Mouse (Mus musculus): ENCODE data around the gene Gapdh. TPM values are rescaled to one million over a fixed set of nuclear protein-coding genes. Genes with fewer than 3 reads are reported as not detected.

Gene Gapdh
- over 10,000 TPM; 11,297 to 11,631 TPM for total RNA-seq (2021)
- long read RNA-seq, experiment 1, transcript Gapdh-213 (1 exons, 3,289 nt), result major isoform, 41 of 113 reads
- long read RNA-seq, experiment 1, transcript Gapdh-203 (7 exons, 1,420 nt), result minor isoform, 18 of 113 reads
- long read RNA-seq, experiment 1, partial matches to known transcripts, result 14 of 113 reads
- long read RNA-seq, experiment 1, other reads (novel, unspliced or antisense), result 37 of 113 reads
- long read RNA-seq, experiment 2, transcript Gapdh-213 (1 exons, 3,289 nt), result minor isoform, 16 of 80 reads
- long read RNA-seq, experiment 2, transcript Gapdh-203 (7 exons, 1,420 nt), result major isoform, 17 of 80 reads
- long read RNA-seq, experiment 2, partial matches to known transcripts, result 10 of 80 reads
- long read RNA-seq, experiment 2, other reads (novel, unspliced or antisense), result 36 of 80 reads

DNA sequence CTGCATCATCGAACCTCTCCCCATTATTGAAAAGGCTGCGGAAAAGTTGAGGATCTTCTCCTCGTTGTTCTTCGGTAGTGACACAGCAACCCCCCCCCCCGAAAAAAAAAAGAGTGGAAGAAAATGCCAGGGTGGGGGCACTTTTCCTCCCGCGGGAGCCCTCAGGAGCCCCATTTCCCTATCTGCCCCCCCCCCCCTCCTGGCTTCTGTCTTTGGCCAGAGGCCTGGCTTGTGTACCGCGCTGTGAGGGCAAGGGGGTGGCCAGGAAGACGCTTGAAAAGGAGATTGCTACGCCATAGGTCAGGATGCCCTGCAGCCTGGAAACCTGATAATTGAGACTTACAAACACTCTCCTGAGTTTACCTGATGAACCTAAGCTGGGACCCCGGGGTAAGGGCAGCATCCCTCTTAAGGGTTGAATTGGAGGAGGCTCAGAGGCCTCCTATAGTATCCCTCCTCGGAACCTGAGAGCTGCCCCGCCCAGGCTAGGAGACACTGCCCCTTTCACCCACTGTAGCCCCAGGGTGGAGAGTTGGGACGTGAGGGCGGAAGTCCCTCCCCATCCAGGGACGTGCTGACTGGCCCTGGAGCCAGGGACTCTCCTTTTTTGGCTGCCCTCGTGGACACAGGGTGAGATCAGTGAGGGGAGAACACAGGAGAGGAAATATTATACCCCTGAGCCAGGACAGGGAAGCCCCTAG is at the start of gene Gapdh:
Gapdh (minus strand) TSS at position 417 of the 701 bp plus-strand sequence.
- DNase-seq, result peak; percentile 94

DNA sequence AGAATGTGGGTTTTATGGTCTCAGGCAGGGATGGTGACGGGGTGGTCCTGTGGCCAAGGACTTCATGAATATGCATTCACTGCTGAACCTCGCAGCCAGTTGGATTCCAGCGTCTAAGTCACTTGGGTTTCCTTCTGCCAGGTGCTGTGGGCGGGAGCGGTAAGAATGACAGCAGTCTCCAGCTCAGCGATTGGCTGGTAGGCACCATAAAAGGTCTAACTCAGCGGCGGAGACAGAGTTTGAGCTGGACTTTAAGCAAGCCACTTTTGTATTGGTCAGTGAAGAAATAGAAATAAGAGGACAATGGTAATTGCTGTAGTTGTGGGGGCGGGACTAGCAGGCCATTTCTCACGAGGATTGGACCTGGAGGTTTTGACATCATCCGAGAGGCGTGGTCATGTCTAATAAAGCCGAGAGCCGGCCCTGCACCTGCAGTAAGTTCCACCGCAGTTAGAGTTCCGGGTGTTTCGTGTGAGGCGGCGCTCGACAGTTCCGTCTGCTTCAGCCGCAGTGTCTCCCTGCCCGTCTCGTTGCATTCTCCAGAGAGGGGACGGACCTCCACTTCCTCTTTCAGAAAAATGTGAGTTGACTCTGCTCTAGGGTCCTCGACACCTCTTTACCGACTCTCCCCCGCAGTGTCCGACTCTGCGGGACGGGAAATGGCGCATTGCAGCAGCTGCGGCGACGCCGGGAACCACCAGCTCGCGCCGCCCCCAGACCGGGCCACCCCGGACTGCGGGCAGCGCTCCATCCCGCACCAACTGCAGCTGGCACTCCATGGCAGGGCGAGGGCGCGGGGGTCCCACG is 49.1 kb upstream of the Gapdh start, which contains the start of gene Vamp1:
Vamp1 (plus strand) TSS at position 404 of the 807 bp plus-strand sequence.
- peak; percentile 90 for DNase-seq

DNA sequence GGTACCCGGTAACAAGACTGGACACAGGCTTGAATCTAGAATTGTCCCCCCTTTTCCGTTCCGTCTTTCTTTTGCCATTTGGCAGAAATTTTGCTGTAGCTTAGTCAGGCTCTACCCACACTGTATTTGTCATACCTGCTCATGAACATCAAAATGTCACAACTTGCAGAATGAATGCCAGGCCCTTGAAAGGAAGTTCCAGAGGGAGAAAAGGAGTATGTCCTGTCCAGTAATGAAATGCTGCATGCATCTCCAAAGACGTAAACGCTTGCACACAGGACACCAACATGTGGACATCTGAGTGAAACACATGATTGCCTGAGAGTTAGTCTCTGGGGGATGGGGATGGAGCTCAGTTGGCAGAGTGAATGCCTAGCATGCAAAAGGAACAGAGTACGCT is 47.4 kb upstream of the Gapdh start:
- DNase-seq, result no peak

DNA sequence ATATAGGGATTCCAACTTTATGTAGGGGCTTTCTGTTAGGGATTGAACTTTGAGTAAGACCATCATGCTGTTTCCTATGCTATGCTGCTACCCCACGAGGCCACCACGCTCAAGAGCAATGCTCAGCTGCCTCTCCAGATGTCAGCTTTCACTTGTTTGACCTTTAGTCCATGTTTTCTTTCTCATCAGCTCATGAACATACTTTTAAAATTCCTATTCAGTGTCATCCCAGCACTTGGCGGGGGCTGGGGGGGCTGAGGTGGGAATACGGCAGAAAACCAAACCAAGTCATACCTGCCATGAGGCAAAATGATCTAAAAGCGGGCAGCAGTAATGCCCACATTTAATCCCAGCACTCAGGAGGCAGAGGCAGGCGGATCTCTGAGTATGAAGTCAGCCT is 46.9 kb upstream of the Gapdh start:
- no peak for DNase-seq

DNA sequence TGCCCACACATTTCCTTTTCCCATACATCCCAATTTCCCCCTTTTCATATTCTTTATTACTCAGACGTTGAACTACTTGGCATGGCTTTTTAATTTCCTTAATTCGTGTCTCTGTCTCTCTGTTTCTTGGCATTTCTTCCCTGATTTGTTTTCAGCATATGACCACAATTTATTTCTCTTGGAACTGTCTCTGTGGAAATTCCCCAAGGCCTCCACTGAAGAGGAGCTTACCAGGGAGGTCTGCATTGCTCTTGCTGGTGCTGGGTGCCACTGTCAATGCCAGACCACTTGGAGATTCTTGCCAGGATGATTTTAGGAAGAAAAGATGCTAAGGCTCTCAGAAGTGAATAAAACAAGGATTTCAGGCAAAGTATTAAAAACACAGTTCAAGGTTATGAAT is 46.4 kb upstream of the Gapdh start:
- DNase-seq, result no peak

DNA sequence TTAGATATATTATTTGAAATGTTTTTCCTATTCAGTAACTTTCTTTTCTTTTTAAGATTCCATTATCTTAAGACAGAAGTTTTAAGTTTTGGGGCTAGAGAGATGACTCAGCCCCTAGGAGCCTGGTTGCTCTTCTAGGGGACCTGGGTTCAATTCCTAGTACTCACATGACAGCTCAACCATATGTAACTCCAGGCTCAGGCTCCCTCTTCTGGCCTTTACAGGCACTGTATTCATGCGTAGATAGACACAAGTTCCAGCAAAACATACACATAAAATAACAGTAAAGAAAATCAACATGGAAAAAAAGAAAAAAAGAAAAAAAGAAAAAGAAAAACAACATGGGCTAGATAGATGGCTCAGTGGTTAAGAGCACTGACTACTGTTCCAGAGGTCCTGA is 44.2 kb upstream of the Gapdh start:
- no peak for DNase-seq

DNA sequence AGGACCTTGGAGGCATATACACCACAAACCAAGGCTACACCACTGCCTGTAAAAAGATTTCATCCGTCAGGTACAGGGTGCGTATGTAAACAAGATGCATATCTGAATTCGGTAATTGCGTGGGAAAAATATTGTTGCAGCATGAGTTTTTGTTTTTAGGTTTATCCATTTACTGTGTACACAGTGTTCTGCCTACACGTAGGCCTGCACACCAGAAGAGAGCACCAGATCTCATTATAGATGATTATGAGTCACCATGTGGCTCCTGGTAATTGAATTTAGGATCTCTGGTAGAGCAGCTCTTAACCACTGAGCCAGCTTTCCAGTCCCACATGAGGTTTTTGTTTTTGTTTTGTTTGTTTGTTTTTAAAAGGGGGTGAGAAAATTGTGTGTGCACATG is 30.9 kb upstream of the Gapdh start:
- no peak for DNase-seq

DNA sequence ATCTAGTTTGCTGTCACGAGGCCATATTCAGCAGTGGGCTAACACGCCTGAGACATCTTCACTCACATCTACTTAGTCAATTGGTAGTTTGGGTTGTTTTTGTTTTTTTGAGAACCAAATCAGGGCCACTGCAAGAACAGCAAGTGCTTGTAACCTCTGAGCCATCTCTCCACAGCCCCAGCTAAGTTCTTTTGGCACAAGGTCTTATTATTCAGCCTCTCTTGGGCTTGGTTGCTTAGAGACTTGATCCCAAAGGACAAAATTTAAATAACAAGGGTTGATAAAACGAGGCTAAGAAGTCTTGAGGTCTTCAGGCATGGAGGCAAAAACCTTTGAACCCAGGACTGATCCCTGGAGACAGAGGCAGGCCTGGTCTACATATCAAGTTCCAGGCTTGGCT is 30.0 kb upstream of the Gapdh start:
- DNase-seq, result no peak

DNA sequence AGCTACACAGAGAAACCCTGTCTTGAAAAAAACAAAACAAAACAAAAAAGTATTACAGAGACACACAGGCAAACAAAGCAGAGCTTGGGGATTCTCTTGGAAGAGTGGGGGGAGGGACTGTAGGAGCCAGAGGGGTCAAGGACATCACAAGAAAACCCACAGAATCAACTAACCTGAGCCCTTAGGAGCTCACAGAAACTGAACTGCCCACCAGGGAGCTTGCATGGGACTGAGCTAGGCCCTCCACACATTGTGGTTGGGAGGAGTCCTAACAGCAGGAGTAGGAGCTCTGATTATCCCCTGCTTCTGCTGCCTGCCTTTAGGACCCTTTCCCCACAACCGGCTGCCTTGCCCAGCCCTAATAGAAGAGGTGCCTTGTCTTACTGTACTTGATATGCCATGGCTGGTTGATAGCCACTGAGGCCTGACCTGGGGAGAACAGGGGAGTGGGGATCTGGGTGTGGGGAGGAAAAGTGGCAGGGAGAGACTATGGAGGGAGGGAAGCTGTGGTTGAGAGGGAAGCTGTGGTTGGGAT is 29.3 kb upstream of the Gapdh start:
- no peak for DNase-seq

DNA sequence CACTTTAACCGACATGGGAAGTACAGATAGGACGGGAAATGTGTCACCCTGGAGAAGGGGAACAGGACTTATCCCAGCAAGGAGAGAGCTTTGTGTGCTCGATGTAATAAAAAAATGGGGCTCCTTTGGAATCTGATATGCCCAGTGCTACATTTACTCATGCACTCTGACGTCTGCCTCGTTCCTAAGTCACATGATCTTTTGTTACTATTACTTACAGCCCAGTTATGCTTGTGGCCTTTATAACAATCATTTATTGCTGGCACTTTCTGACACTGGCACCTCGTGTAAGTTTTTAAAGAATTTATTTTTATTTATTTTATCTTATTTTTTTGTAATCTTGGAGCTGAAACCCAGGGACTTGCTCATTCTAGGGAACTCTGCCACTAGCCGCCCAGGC is 27.1 kb upstream of the Gapdh start:
- no peak for DNase-seq

DNA sequence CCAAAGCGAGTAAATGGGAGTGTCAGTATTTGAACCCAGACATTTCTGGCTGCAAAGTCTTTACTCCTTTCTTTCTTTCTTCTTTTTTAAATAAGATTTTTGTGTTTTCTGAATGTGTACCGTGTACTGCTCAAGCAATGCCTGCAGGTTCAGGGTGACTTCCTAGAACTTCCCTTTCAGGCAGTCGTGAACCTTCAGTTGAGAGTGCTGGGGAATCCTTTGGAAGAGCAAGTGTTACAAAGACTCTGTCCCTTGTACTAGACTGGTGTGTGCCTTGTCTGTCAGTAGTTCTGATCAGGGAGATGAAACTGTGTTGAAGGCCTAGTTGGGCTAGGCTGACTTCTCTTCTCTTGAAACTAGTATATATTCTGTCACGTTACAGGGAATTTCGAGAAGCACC is 26.6 kb upstream of the Gapdh start:
- DNase-seq, result no peak

DNA sequence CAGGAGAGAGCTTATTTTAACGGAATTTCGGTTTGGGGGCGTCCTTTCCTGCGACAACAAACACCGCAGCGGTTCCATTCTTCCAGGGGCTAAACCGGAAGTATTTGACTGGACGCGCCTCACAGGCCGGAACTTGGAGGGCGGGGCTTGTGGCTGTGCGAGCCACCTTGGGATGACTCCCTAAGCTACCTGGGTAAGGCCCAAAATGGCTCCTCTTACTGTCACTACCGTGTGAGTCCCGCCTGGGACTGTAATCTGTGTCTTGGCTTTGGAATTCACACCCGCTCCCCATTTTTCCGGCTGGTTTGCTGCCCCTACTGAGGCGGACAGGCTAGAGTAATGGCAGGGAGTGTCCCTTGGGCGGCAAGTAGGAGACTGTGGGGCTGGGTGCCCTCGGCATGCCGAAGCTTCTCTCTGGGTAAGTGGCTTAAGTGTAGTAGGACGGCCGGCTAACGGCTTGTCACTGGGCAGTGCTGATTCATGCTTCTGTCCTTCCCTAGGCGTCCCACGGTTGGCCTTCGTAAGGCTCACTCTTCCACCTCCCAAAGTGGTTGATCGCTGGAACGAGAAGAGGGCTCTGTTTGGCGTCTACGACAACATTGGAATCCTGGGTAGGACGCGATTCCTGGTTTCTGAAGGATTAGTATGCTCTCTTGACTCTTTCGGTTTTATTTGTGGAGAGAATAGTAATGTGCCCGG is 25.9 kb upstream of the Gapdh start:
- peak; percentile 89 for DNase-seq

DNA sequence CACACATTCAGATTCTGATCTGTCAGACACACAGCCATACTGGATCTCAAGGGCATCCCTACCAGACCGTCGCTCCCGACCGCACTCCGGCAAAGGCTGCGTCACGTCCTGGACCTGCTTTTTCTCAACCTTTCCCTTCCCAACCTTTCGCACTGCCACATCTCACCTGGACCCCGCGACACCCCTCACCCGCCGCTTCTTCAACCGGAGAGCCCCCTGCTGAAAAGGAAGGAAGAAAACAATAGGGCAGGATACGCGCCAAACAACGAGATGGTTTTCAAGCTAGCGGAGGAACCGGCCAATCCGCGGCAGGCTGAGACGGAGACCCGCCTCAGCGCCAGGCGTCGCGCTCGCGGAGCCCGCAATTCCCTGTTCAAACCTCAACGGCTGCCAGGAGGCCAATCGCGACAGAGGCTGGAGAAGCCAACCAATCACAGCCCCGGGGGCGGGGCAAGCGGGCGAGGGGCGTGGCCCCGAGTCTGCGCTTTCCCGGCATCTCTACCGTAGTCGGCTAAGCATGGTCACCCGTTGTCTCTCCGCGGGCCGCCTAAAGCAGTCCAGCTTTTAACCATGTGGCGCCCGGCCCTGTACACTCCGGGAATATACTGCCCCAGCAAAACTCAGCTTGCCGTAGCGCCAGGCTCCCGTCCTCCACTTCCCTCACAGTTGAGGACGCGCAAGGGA is 25.2 kb upstream of the Gapdh start, which contains the start of the genes Ncapd2 and Mrpl51:
Ncapd2 (minus strand) TSS at position 370 of the 684 bp plus-strand sequence.
Mrpl51 (plus strand) TSS at position 470 of the 684 bp plus-strand sequence.
- peak; percentile 97 for DNase-seq

DNA sequence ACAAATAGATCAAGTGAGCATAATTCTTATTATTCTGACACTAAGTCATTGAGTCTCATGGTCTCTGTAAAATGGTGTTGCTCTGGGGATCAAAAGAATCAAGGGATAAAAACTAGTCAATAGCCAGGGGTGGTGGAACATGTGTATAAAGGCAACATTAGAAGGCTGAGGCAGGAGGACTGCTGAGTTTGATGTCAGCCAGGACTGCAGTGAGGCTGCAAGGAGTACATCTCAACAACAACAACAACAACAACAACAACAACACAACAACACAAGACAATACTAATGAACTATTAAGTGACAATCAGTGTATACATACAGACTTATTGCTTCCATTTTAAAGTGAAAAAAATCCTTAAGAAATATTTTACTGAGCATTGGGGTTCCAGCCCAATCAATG is 24.5 kb upstream of the Gapdh start:
- no peak for DNase-seq

DNA sequence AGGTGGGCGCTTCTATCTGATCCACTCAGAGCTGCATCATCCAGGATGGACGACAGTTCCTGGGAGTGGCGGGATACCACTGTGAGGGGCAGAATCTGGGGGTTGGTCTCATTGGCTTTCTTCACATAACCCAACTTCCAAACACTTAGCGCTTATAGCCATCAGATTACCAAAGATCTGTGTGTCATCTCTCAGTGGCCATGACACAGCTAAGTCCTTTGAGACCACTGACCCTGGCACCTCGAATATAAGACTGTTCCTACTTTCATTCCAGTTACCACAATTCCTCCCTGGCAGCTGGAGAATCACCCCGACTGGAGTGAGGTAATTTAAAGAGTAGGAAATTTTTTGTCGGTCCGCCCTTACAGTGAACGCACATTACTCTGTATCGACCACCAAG is 19.9 kb upstream of the Gapdh start:
- DNase-seq, result no peak

DNA sequence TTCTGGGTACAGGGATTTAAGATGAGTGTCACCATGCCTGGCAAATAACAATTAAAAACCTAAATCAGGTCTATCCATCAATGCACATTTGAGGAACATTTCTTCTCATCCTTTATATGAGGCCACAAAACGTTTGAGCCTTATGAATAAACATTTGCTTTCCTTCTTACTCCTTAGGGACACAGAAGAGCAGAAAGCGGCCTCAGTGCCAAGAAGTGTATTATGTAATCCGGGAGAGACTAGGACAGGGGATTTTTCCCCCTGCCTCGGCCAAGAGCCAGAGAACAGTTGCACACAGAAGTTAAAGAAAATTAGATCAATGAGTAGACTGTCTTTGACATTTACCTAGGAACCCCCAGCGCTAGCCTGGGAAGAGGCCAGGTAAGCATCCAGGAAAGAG is 15.9 kb upstream of the Gapdh start:
- no peak for DNase-seq

DNA sequence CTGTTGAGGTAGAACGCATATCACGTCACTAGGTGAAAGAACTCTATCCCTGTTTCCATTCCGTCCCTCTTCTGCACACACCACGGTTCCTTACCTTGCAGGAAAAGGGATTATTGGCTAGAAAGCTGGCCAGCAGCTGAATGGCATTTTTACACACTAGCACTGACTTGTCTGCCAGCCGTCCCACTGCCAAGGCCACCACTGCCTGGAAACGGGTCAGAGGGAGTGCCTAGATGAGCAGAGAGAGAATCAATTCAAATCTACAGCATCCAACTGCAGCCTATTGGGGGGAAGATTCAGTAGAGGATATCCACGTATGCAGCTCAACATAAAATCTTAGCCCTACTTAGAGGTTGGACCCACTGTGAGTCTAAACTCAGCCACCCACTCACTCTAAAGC is 13.3 kb upstream of the Gapdh start:
- no peak for DNase-seq

DNA sequence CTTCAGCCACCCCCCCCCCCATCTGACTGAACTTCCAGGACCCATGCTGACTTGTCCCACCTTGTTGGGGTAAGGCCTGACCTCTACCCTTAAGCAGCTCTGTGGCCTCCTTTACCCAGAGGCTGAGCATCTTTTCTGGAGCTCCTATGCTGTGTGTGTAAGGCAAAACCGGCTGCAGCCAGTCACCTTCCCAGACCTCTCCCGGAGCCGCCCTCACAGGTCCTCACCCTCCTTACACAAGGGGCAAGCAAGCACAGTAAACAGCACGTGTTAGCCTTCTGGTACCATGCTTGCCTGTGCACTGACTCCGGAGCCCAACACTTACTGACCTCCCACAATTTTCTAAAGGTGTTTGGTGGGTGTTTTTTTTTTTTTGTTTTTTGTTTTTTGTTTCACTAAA is 9.2 kb upstream of the Gapdh start:
- no peak for DNase-seq

DNA sequence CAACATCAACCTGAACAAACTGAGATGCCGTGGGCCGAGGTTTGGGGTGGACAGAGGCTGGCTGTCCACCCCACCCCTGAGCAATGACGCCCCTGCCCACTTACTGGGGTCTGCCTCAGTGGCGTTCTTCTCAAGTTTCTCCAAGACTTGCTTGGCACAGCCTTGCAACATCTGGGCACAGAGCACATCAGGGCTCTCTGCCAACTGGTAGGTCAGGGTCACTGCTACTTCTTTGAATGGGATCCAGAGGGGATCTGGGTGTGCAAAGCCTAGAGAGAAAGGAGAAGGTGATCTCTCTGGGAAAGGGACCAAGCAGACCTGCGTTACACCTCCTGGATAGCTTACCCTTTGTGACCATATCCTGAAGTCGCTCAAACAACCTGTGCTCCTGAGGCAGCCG is 7.0 kb upstream of the Gapdh start:
- DNase-seq, result no peak

DNA sequence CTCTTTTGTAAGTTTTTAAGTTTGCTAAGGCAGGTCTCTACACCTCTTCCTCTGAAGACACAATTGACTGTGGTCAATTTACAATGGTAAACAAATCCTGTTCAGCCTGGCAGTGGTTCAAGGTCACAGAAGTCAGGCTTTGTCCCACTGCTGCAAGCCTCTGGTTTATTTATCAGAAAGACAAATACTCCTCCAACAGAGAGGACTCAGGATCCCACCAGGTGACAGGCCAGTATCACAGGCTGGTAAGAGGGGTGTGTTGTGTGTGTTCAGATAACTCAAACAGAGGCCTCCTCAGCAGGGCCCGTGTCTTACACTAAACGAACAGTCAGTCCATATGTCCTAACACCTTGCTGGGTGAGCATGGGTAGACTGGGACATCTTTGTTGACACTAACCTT is 6.2 kb upstream of the Gapdh start:
- DNase-seq, result no peak

DNA sequence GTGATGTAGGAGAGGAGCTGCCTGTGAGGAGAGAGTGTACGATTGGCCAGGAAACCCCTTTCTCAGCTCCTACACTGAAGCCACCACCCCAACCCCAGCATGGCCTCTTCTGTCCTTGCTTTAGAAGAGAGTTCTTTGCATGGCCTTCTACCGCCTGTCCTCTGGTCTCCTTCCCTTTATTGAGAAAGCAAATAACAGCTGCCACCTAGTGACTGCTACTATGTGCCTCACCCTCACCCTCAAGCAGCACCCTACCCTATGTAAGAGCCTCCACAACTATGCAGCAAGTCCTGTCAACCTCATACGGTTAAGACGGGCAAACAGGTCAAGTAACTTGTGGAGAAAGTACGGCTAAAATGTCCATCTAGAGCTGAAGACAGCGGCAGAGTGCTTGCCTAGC is 3.9 kb upstream of the Gapdh start:
- DNase-seq, result no peak

Measured in gastrocnemius, postnatal 25 days (tissue).